7 mouse cellular contexts compared by ENCODE assay signal in the genomic region with DNA sequence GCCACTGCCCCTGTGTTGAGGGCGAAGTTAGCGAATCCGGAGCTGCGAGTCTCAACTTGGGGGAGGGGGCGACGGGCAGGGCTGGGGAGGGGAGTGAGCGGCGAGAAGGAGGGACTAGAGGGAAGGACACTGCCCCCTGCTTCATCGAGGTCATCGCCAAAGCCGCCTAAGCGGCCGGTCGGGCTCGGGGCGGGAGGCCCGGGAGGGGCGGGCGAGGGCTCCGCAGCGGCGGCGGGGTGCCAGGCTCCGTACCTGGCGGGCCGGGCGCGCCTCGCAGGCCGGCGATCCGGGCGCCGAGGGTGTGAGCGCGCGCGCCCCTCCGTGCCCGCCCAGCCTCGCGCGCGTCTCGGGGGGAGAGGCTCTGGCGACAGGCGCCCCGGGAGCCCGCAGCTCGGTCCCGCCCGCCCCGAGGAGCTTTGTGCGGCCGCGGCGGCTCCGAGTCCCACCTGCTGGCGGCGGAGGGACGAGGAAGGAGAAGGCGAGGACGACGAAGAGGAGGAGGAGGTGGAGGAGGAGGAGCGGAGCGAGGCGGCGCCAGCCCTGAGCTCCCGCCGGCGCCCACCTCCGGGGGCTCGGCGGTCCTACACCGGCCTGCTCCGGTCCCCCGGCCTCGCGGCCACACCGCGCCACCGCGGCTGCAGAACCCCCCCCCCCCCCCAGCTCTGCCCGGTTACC. TPM values are rescaled to one million over a fixed set of nuclear protein-coding genes. Genes with fewer than 3 reads are reported as not detected.
DNase-seq lines count a peak whose midpoint lies in the region; ATAC-seq and TF ChIP-seq lines count a peak whose summit lies in the region.

A gene (plus strand): TSS at position 400 of the 675 bp plus-strand sequence.

- 0% methylated on average over 26 of the region's 84 CpGs for WGBS in lung, embryonic 16.5 days

- DNase-seq in ES-CJ7 (ENCODE audit: low read depth, low spot score) (peak; percentile 51), Patski (ENCODE audit: low read depth, low spot score) (no peak)
- peak; percentile 86 for DNase-seq in embryo, embryonic 9.5 days (ENCODE audit: extremely low spot score)
- DNase-seq in heart, postnatal 4 days: peak; percentile 24
- DNase-seq in layer of hippocampus, adult 9-11 months: peak; percentile 25
- DNase-seq in right cerebral cortex, postnatal 14 days: peak; percentile 44

- TF ChIP-seq CTCF in Patski (IDR thresholded peaks at IDR 0.05): peak; percentile 38

- no peaks in the 10 kb centered on the region for H3K36me3 ChIP-seq in lung, embryonic 16.5 days (ENCODE audit: control insufficient read depth, insufficient read depth, low read length)

- H3K4me1 ChIP-seq in lung, embryonic 16.5 days (replicated peaks; ENCODE audit: control insufficient read depth, insufficient read depth, low read length): peaks cover 8% of the 10 kb centered on the region

- H3K4me2 ChIP-seq in lung, embryonic 16.5 days (ENCODE audit: low read depth, low read length): peak within 1 kb of the TSS; percentile 98

- peak within 1 kb of the TSS; percentile 72 for H3K9ac ChIP-seq in lung, embryonic 16.5 days (ENCODE audit: low read length)

- in situ Hi-C loops in Patski (cut with MboI; ENCODE audit: low pct_unique_long_range_greater_than_20kb): no loop called here

- no peaks in the 10 kb centered on the region for H3K9me3 ChIP-seq in lung, embryonic 16.5 days (ENCODE audit: control insufficient read depth, low read length)

- POLR2A ChIA-PET in Patski (lab: Charles Lee): interaction anchor here (0.5 to 0.6 kb wide), 2 partner anchors 17 to 386 kb away, joined by 3 to 5 read pairs; no protein-coding TSS in a partner anchor

- no peaks in the 10 kb centered on the region for H3K27me3 ChIP-seq in Patski
- H3K27me3 ChIP-seq in lung, embryonic 16.5 days (ENCODE audit: control insufficient read depth, insufficient read depth, low read depth, low read length): peaks cover 9% of the 10 kb centered on the region; the same call in 1 of the 2 replicates

- peak within 1 kb of the TSS; percentile 57 for H3K27ac ChIP-seq in lung, embryonic 16.5 days (ENCODE audit: low read length)

- CTCF ChIA-PET in Patski (lab: Charles Lee): interaction anchor here (0.6 kb wide), 1 partner anchor 158 kb away, joined by 3 read pairs; no protein-coding TSS in a partner anchor

- peak within 1 kb of the TSS; percentile 74 for H3K4me3 ChIP-seq in lung, embryonic 16.5 days (ENCODE audit: low read length)

- peak; percentile 49 for ATAC-seq in Patski
- peak; percentile 86 for ATAC-seq in lung, embryonic 16.5 days (ENCODE audit: low read depth)

RNA-seq across cellular contexts. Expression of the gene that starts here (rescaled TPM):
- 2.2 TPM for polyA plus RNA-seq in Patski (2021)
- 1 to 10 TPM; 2.6 to 3.1 TPM for total RNA-seq in heart, postnatal 4 days (2021)
- 1.8 and 2.0 TPM in 2 replicates for polyA plus RNA-seq in lung, embryonic 16.5 days (2015; fragmentation: Nextera tagmentation; extraction: Ambion mirVana)
